Mouse (Mus musculus): ENCODE measurements around the gene Lgi2.

- TF ChIP-seq TAL1 (IDR thresholded peaks at IDR 0.05; ENCODE audit: low read length) = no peak
- no peak for TF ChIP-seq GATA1 (IDR thresholded peaks at IDR 0.05; ENCODE audit: low read length)
Observed at GRCm38 (mm10) chr5:52524207-52524606, 42.1 kb downstream of the Lgi2 start.
